Mouse (Mus musculus) heart, embryonic 14.5 days (tissue): ENCODE measurements around the gene Oasl1. TPM values are rescaled to one million over a fixed set of nuclear protein-coding genes. Genes with fewer than 3 reads are reported as not detected.
"Not testable (repeated sequence)": the region's sequence is repeated elsewhere in the genome, so short reads cannot be mapped to it uniquely, and the experiment has no call there.

Source experiments
- ATAC-seq: fragments of 200-750 bp; cut with Nextera tagmentation; 2 replicates; pipeline ENCODE4 v1.8.0; 2017; ENCODE audit warnings: low read depth, moderate TSS enrichment; ENCODE audit not compliant: insufficient number of reproducible peaks, insufficient read depth, low FRiP score
- H3K27ac ChIP-seq, 2 experiments: fragments of 200-500 bp in 1 of 2; fragments of 300-500 bp in 1 of 2; sonication (generic) in 1 of 2; replicated peaks in 1 of 2; 2 replicates each; pipeline ENCODE4 v1.5.1; 2012 to 2014; ENCODE audit warnings: low read depth in 2 of 2, low read length in 2 of 2, control low read depth in 1 of 2, mild to moderate bottlenecking in 1 of 2, mixed read lengths in 1 of 2; ENCODE audit not compliant: control insufficient read depth in 1 of 2, insufficient read depth in 1 of 2
- H3K27me3 ChIP-seq: fragments of 300-500 bp; sonication (generic); 2 replicates; pipeline ENCODE4 v1.6.1; 2014; ENCODE audit warnings: mild to moderate bottlenecking, low read length, control low read depth; ENCODE audit not compliant: control insufficient read depth, insufficient read depth
- H3K36me3 ChIP-seq: fragments of 300-500 bp; sonication (generic); 2 replicates; pipeline ENCODE4 v1.6.1; 2014; ENCODE audit warnings: mild to moderate bottlenecking, control low read depth, low read length, mixed read lengths; ENCODE audit not compliant: control insufficient read depth, insufficient read depth
- H3K4me1 ChIP-seq, 2 experiments: fragments of 200-500 bp in 1 of 2; fragments of 300-500 bp in 1 of 2; sonication (generic) in 1 of 2; 2 replicates each; pipeline ENCODE4 v1.6.1; 2012 to 2014; ENCODE audit warnings: low read length in 2 of 2, control low read depth in 1 of 2, mixed read lengths in 1 of 2; ENCODE audit not compliant: control insufficient read depth in 2 of 2, insufficient read depth in 2 of 2
- H3K4me2 ChIP-seq: fragments of 300-500 bp; sonication (generic); 2 replicates; pipeline ENCODE4 v1.6.1; 2014; ENCODE audit warnings: mild to moderate bottlenecking, low read length
- H3K4me3 ChIP-seq, 2 experiments: fragments of 200-500 bp in 1 of 2; fragments of 300-500 bp in 1 of 2; sonication (generic) in 1 of 2; 2 replicates each; pipeline ENCODE4 v1.5.1; 2012 to 2014; ENCODE audit warnings: low read length in 2 of 2, mild to moderate bottlenecking in 2 of 2, control low read depth in 1 of 2, low read depth in 1 of 2, moderate library complexity in 1 of 2; ENCODE audit not compliant: control insufficient read depth in 1 of 2, insufficient read depth in 1 of 2
- H3K9ac ChIP-seq: fragments of 300-500 bp; sonication (generic); 2 replicates; pipeline ENCODE4 v1.6.1; 2014; ENCODE audit warnings: mild to moderate bottlenecking, low read length
- H3K9me3 ChIP-seq: fragments of 300-500 bp; sonication (generic); 2 replicates; pipeline ENCODE4 v1.6.1; 2016; ENCODE audit warnings: low read length, control low read depth; ENCODE audit not compliant: control insufficient read depth
- WGBS: fragments of 180-500 bp; shearing (Covaris S2); extraction: QIAGEN DNeasy Blood & Tissue Kit; methylation state at CpG from one replicate; pipeline ENCODE4 v1.1.7; 2014; 5-methylcytosine and 5-hydroxymethylcytosine counted together
- polyA plus RNA-seq: library from polyadenylated mRNA; unstranded; fragments of >200 nt; fragmentation: Nextera tagmentation; extraction: Ambion mirVana; gene quantifications from 2 replicates; pipeline ENCODE4 v1.2.1, GENCODE M21; 2014

Oasl1 gene
- polyA plus RNA-seq, 1 experiment from 2014 or later, result 0.45 TPM

DNA sequence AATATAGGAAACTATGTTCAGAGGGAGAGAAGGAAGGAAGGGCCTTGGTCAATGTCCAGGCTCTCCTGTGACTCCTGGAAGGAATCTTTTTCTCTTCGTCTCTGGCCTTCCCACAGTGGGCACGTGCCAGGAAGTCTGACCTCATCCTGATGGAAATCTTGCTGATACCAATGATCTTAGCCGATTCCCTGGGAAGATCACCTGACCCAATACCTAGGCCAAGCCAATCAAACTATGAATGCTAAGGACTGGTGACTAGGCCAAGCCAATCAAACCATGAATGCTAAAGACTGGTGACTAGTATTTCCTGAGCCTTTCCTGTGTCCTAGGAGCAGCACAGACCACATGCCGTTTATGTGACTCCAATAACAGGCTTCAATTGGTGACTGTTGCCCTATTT lies 9.4 kb upstream of the Oasl1 start:
- H3K27ac ChIP-seq, result no peak overlapping the region
- no peak overlapping the region for H3K4me3 ChIP-seq
- H3K4me1 ChIP-seq, result no peaks in the 10 kb centered on the region
- no peak overlapping the region for H3K4me2 ChIP-seq
- WGBS, result 55% methylated on average over 4 of the region's 4 CpGs
- no peaks in the 10 kb centered on the region for H3K27me3 ChIP-seq
- no peak overlapping the region for H3K9ac ChIP-seq
- ATAC-seq, result no peak
- H3K36me3 ChIP-seq, result no peaks in the 10 kb centered on the region
- no peaks in the 10 kb centered on the region for H3K9me3 ChIP-seq

DNA sequence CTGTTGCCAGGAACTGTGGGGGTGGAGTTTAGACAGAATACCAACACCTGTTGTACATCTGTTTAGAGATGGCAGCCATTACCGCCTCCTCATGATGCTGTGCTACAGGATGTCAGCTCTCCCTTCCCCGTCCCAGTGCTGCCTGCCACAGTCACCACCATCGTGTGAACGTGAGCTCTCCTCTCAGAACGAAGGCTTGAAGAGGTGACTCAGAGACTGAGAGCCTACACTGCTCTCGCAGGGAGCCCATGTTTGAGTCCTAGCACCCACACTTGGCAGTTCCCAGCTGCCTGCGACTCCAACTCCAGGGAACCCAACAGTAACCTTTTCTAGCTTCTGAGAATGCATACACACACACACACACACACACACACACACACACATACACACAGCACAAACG lies 8.2 kb upstream of the Oasl1 start:
- H3K4me2 ChIP-seq, result no peak overlapping the region
- ATAC-seq, result no peak

DNA sequence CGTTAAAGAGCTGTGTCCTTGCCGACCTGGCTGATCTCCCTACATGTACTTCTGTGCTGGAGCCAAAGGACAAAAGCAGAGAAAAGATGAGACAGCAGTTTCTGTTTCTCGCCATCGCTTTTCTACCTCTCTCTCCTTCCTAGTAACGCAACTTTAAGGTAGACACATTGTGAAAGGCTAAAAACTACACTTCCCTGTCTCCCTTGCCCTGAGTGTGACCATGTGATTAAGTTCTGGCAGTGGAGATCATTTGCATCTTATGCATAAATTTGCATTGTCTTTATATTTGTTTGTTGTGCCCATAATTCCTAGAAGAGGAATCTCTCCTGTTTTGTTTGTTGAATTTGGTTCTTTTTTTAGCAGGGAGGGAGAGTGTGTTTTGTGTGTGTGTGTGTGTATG lies 7.2 kb upstream of the Oasl1 start:
- Histone ChIP-seq H3K9me3 (no peaks in the 10 kb centered on the region), H3K27me3 (no peaks in the 10 kb centered on the region), H3K4me2 (no peak overlapping the region), H3K9ac (no peak overlapping the region), H3K4me3 (no peak overlapping the region), H3K27ac (no peak overlapping the region), H3K4me1 (no peaks in the 10 kb centered on the region), H3K36me3 (no peaks in the 10 kb centered on the region)
- WGBS, result 72% methylated on average over 5 of the region's 5 CpGs
- no peak for ATAC-seq

More for the DNA sequence above, 8.2 kb upstream of the Oasl1 start:
- no peak overlapping the region for H3K9ac ChIP-seq
- 51% methylated on average over 8 of the region's 8 CpGs for WGBS
- no peak overlapping the region for H3K27ac ChIP-seq
- H3K4me1 ChIP-seq, result no peaks in the 10 kb centered on the region
- H3K36me3 ChIP-seq, result no peaks in the 10 kb centered on the region
- no peaks in the 10 kb centered on the region for H3K9me3 ChIP-seq
- H3K27me3 ChIP-seq, result no peaks in the 10 kb centered on the region
- H3K4me3 ChIP-seq, result no peak overlapping the region

DNA sequence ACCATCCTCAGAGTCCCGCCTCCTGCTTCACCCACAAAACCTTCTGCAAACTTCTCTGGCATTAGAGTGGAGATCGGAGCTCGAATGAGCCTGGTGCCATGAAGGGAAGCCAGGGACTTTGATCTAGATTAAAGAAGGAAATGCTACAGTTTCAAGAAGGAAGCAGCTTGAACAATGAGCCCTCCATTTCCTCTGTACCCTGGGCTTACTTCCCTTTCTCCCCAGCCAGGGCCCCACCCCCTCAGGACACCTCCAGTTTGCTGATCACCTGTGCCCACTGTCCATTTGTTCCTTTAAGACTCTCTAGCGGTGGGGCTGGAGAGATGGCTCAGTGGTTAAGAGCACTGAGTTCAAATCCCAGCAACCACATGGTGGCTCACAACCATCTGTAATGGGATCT lies 6.3 kb upstream of the Oasl1 start:
- no peaks in the 10 kb centered on the region for H3K27me3 ChIP-seq
- no peaks in the 10 kb centered on the region for H3K36me3 ChIP-seq
- no peaks in the 10 kb centered on the region for H3K9me3 ChIP-seq
- H3K4me3 ChIP-seq, result no peak overlapping the region
- H3K4me2 ChIP-seq, result no peak overlapping the region
- H3K4me1 ChIP-seq, result no peaks in the 10 kb centered on the region
- WGBS, result 74% methylated on average over 4 of the region's 4 CpGs
- H3K9ac ChIP-seq, result no peak overlapping the region
- no peak for ATAC-seq
- no peak overlapping the region for H3K27ac ChIP-seq

DNA sequence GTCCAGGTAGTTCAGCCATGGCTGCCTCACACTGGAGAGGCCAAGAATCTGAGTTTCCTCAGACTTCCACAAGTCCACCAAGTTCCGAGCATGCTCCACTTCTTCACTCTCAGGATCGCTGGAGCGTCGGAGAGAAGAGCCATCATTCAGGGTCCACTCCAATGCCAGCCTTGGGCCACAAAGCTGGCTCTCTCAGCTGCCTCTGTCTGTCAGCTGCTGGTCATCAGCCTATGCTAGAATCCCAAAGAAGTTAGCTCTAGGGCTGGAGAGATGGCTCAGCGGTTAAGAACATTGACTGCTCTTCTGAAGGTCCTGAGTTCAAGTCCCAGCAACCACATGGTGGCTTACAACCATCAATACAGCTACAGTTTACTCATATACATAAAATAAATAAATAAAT lies 5.7 kb upstream of the Oasl1 start:
- not testable (repeated sequence) for H3K4me2 ChIP-seq, H3K4me3 ChIP-seq, ATAC-seq, H3K27me3 ChIP-seq, H3K4me1 ChIP-seq, H3K9ac ChIP-seq, H3K27ac ChIP-seq, H3K36me3 ChIP-seq, H3K9me3 ChIP-seq
- 86% methylated on average over 5 of the region's 5 CpGs for WGBS

DNA sequence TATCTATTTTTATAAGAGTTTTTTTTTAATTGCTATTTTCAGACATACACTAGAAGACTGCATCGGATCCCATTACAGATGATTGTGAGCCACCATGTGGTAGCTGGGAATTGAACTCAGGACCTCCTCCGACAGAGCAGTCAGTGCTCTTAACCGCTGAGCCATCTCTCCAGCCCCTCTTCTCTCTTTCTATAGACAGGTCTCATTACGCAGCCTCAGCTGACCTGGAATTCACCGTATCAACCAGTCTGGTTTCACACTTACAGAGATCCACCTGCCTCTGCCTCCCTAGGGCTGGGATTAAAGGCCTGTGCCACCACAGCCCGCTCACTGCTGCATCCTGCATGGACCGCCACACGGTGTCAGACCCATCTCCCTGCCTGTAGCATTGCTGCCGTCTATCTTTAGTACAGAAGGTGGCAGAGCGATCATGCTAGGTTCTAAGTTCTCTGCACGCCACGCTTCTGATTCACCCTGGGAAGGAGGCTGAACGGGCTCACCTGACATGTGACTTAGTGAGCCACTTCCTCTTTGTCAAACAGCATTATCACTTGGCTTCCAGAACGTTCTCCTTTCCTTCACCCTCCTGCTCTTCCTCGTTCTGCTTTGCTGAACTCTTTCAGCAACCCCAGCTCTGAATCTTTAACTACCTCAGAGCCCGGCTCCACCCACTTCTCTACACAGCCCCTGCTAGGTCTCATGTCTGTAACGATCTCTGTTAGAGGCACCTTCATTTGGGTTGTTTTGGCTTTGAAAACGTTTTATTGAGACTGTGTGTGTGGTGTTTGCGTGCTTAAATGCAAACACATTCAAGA lies 1.3 kb upstream of the Oasl1 start:
- no peak for ATAC-seq
- Histone ChIP-seq H3K4me2 (no peak overlapping the region), H3K4me3 (no peak overlapping the region), H3K9me3 (0 out of 2 replicates have a peak, but pooled peaks cover 4% of the 10 kb centered on the region), H3K4me1 (peaks cover 3 to 6% of the 10 kb centered on the region in 2 experiments; a peak in 2 of 4 replicates), H3K36me3 (no peaks in the 10 kb centered on the region), H3K9ac (no peak overlapping the region), H3K27me3 (no peaks in the 10 kb centered on the region), H3K27ac (no peak overlapping the region)
- WGBS, result 65% methylated on average over 19 of the region's 19 CpGs

DNA sequence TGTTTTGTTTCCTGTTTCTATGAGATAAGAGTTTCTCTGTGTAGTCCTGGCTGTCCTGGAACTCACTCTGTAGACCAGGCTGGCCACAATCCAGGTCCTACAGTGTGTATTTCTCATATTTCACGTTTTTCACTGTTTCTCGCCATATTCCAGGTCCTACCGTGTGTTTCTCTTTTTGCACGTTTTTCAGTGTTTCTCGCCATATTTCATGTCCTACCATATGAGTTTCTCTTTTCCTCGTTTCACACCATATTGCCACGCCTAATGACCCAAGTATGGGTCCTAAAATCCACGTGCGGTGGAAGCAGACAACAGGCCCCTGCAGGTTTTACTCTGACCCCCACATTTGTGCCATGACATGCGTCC lies 691 bp upstream of the Oasl1 start:
- 0 out of 2 replicates have a peak, but pooled peaks cover 4% of the 10 kb centered on the region for H3K9me3 ChIP-seq
- H3K36me3 ChIP-seq, result no peaks in the 10 kb centered on the region
- no peak for ATAC-seq
- H3K4me2 ChIP-seq, result no peak overlapping the region
- no peak overlapping the region for H3K9ac ChIP-seq
- no peak overlapping the region for H3K4me3 ChIP-seq
- peaks cover 3 to 6% of the 10 kb centered on the region in 2 experiments; a peak in 2 of 4 replicates for H3K4me1 ChIP-seq
- H3K27ac ChIP-seq, result no peak overlapping the region
- no peaks in the 10 kb centered on the region for H3K27me3 ChIP-seq
- 62% methylated on average over 10 of the region's 10 CpGs for WGBS
